Mouse (Mus musculus) liver, postnatal 0 days (tissue): ENCODE results near the gene Atg9a.

Experiments
- CTCF ChIP-seq: sonication (generic); IDR thresholded peaks from 2 replicates; pipeline ENCODE4 v1.5.1; 2016; ENCODE audit warnings: antibody characterized with exemption, low read depth
- EP300 ChIP-seq: IDR thresholded peaks from 2 replicates; pipeline ENCODE4 v1.6.1; 2016; ENCODE audit warnings: antibody characterized with exemption, low read depth, mild to moderate bottlenecking

DNA sequence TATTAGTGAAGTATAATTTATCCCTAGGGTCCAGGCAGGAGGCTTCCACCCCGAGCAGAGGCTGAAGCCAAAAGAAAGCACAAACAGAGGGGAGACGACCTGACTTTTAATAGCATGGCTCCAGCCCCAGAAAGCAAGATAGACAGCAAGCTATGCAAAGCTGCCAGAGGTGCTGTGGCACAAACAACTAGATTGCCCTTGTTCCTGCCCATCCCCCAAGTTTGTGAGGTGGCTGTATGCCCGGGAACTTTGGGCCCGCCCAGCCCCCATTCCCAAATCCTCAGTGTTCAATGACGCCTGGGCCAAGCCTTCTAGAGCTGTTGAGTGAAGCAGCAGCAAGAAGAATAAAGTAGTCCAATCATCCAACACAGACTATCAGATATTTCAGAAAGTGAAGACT, 22.9 kb upstream of the Atg9a start:
- TF ChIP-seq CTCF: no peak
- TF ChIP-seq EP300: no peak
